Mouse (Mus musculus) testis, adult 2 months (tissue): Measurements from ENCODE around the gene Cwc15. TPM values are rescaled to one million over a fixed set of nuclear protein-coding genes. Genes with fewer than 3 reads are reported as not detected.
"Not testable (repeated sequence)": the region's sequence is repeated elsewhere in the genome, so short reads cannot be mapped to it uniquely, and the experiment has no call there.

Source experiments
- H3K27ac ChIP-seq: fragments of 200-500 bp; 2 replicates; pipeline ENCODE4 v1.5.1; 2012; ENCODE audit warnings: low read depth, low read length; ENCODE audit not compliant: control insufficient read depth, insufficient read depth
- H3K27me3 ChIP-seq: fragments of 200-500 bp; 2 replicates; pipeline ENCODE4 v1.6.1; 2012; ENCODE audit warnings: mild to moderate bottlenecking, low read length, moderate library complexity; ENCODE audit not compliant: control insufficient read depth, insufficient read depth
- H3K36me3 ChIP-seq: fragments of 200-500 bp; 2 replicates; pipeline ENCODE4 v1.6.1; 2012; ENCODE audit warnings: mild to moderate bottlenecking, low read length; ENCODE audit not compliant: control insufficient read depth, insufficient read depth
- H3K4me1 ChIP-seq: fragments of 200-500 bp; 2 replicates; pipeline ENCODE4 v1.6.1; 2012; ENCODE audit warnings: low read length; ENCODE audit not compliant: control insufficient read depth, insufficient read depth
- H3K4me3 ChIP-seq: fragments of 200-500 bp; 2 replicates; pipeline ENCODE4 v1.5.1; 2012; ENCODE audit warnings: low read depth, mild to moderate bottlenecking, low read length, moderate library complexity, mixed read lengths; ENCODE audit not compliant: control insufficient read depth
- CTCF ChIP-seq: fragments of 200-500 bp; IDR thresholded peaks from 2 replicates; pipeline ENCODE4 v1.5.1; 2012; ENCODE audit warnings: low read depth, mild to moderate bottlenecking, inconsistent platforms, low read length, moderate library complexity; ENCODE audit not compliant: control insufficient read depth, insufficient read depth, insufficient replicate concordance
- POLR2A ChIP-seq: fragments of 200-500 bp; IDR thresholded peaks from 2 replicates; pipeline ENCODE4 v1.6.1; 2012; ENCODE audit warnings: low read depth, mild to moderate bottlenecking, inconsistent platforms, low read length, moderate library complexity; ENCODE audit not compliant: control insufficient read depth
- polyA plus RNA-seq: library from polyadenylated mRNA; depleted of rRNA; stranded (reverse); fragments of >200 nt; gene quantifications from 2 replicates; pipeline ENCODE4 v1.2.3, GENCODE M21; 2012; rRNA removed

Cwc15 gene
- 21.9 and 22.6 TPM in 2 replicates for polyA plus RNA-seq

DNA sequence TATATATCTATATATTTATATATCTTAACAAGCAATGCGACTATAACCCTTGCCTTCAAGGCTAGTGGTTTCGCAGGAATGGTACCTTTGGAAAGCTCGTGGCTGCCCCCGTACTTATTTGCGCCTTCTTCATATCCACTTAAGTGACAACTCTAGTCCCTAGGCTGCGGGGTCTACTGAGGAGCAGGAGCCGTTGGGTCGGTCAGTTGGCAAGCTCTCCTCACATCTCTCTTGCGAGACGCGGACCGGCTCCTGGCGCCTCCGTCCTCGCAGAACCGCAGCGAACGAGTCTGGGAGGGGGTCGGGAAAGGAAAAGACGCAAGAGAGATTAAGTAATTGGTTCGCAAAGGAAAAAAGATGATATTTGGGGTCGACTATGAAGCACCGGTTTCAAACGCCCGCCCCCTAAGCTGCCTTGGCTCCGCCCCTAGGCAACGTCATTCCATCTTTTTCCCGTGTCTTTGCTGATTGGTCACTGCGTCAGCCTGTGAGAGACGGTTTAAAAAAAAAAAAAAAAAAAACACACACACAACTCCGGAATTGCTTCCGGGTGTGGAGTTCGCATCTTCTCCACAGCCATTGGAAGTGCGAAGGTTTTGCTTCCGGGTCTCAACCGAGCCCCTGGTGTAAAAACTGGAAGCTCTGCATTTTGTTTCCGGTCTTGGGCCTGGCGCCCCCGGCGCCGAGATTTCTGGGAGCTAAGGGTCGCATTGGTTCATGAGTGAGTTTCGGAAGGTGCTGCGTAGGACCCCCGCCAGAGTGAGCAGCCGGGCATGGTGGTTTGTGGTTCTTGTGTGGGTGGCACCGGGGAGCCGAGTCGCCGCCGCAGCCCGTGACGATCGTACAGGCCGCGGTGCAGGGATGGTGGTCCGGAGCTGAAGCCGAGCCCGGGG is at the start of gene Cwc15, which contains the start of gene Kdm4d:
Gene Cwc15 (plus strand): TSS at position 595 of the 893 bp plus-strand sequence.
Gene Kdm4d (minus strand): TSS at position 460 of the 893 bp plus-strand sequence.
- no peaks in the 10 kb centered on the region for H3K4me1 ChIP-seq
- peaks cover 2% of the 10 kb centered on the region for H3K36me3 ChIP-seq
- TF ChIP-seq CTCF (no peak), POLR2A (peak; percentile 75)
- H3K27me3 ChIP-seq = no peaks in the 10 kb centered on the region
- peak within 1 kb of the TSS; percentile 98 for H3K27ac ChIP-seq
- H3K4me3 ChIP-seq = peak within 1 kb of the TSS; percentile 98

DNA sequence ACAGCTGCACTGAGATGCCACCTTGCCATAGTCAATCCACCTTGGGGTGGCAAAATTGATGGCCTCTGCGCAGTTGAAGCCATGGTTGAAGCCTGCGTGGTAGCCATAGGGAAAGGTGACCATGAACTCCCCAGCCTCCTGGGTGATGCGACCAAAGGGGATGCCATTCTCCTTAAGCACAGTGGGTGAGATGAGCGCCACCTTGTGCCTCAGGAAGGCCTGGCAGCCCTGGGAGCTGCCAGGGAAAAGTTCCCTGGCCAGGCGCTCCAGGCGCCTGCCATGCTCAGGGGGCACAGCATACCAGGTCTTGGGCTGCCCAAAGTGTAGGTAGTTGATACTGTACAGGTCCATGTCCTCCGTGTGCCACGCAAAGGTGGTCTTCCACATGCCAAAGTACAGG is 49.3 kb upstream of the Cwc15 start:
- H3K27me3 ChIP-seq, H3K4me1 ChIP-seq, H3K27ac ChIP-seq, H3K4me3 ChIP-seq, H3K36me3 ChIP-seq: not testable (repeated sequence)

DNA sequence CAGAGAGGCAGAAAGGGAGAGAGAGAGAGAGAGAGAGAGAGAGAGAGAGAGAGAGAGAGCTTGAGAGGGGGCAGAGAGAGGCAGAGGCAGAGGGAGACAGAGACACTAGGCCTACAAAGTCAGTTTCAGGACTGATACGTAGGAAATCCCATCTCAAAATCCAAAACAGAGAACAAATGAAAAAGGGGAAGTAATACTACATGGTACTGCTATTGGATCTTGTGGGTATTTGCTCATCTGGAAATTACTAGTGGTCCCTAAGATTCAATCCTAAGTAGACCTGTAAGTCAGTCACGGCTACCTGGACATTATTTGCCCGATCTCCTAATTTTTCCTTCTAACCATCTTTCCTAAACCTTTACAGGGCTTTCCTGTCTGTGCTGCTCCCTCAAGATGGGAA is 44.1 kb upstream of the Cwc15 start:
- no peak for TF ChIP-seq POLR2A
- TF ChIP-seq CTCF = no peak
- Histone ChIP-seq H3K27me3 (no peaks in the 10 kb centered on the region), H3K4me3 (no peak overlapping the region)

DNA sequence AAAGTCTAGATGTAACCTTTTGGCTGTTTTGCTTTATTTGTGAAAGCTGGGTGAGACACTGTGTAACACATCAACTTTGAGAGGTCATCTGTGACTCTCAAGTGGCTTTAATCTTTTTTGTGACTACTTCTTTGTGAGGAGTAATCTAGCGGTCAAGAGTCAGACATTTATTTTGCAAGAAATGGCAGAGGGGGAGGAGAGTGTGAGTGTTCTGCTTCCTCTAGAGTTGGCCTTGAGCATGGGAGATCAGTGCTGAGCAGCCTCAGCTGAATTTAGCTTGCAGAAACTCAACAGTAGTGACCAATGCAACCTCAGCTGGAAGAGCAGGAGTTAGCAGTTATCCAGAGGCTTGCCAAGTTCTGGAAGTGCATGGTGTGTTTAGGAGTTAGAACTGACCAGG is 37.9 kb upstream of the Cwc15 start:
- not testable (repeated sequence) for H3K4me1 ChIP-seq, H3K36me3 ChIP-seq, H3K4me3 ChIP-seq

More for the DNA sequence above, 44.1 kb upstream of the Cwc15 start:
- Histone ChIP-seq H3K4me1 (no peaks in the 10 kb centered on the region), H3K27ac (no peak overlapping the region), H3K36me3 (no peaks in the 10 kb centered on the region)

DNA sequence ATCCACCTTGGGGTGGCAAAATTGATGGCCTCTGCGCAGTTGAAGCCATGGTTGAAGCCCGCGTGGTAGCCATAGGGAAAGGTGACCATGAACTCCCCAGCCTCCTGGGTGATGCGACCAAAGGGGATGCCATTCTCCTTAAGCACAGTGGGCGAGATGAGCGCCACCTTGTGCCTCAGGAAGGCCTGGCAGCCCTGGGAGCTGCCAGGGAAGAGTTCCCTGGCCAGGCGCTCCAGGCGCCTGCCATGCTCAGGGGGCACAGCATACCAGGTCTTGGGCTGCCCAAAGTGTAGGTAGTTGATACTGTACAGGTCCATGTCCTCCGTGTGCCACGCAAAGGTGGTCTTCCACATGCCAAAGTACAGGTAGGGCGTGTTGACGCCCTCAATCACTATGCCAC is 36.7 kb upstream of the Cwc15 start:
- not testable (repeated sequence) for H3K4me1 ChIP-seq, H3K27ac ChIP-seq, H3K36me3 ChIP-seq, H3K27me3 ChIP-seq, H3K4me3 ChIP-seq

More for the DNA sequence above, 37.9 kb upstream of the Cwc15 start:
- not testable (repeated sequence) for H3K27me3 ChIP-seq, H3K27ac ChIP-seq

DNA sequence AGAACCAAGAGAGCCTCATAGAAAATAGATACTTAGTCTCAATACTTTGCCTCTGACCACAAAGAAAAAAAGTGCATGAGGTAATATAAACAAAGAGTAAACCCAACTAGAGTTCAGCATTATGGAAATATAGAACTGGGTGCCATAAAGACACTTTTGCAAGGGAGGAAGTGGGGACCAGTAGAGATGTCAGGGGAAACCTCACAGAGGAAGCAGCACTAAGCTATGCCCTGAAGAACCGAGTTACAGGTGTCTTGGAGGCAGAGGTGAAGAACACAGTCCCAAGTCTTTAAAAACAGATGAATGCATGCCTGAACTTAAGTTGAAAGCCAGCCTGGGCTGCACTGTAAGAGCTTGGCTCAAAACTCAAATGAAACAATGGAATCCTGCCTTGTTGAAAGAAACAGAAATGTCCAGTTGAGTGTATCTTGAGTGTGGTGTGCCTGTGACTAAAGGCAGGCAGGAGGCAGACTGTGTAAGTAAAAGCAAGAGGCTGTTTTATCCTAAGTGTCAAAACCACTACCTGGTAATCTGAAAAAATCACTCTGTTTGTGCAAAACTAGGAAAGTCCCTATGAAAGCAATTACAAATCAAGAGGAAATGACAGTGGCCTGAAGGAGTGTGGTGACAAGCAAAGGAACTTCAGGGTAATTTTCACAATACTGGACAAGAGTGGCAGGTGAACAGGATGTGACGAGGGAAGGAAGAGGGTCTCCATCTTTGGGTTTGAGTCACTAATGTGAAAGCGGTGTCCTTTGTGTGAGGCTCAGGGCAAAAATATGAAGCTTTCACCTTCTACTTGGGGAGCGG is 1.3 kb upstream of the Cwc15 start:
- H3K27me3 ChIP-seq = no peaks in the 10 kb centered on the region
- no peaks in the 10 kb centered on the region for H3K4me1 ChIP-seq
- H3K36me3 ChIP-seq = peaks cover 2% of the 10 kb centered on the region
- TF ChIP-seq POLR2A (no peak), CTCF (no peak)
- H3K4me3 ChIP-seq = peak overlapping the region; percentile 98
- H3K27ac ChIP-seq = peak overlapping the region; percentile 75

DNA sequence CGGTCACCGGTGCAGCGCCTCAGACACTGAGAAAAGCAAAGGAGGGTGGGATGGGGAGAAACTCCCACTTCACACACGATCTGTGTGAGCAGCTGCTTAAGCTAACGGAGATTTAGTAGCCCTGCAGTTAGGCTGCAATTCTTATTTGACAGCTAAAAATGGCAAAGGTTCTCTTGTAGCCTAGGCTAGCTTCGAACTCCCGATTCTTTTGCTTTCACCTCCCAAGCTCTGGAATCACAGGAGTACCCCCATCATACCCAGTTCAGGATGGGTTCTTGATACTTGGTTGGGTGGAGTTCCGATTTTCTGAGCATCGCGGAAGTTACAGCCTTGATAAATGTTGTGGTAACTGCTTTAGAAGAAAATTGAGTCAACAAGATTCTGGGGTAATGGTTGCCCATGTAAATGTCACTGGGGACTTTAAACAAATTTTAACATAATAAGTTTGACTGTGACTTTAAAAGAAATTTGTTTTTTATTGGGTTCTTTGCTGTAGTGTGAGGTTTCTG is 553 bp downstream of the Cwc15 start:
- peak overlapping the region; percentile 93 for H3K27ac ChIP-seq
- H3K4me3 ChIP-seq = peak overlapping the region; percentile 98
- H3K4me1 ChIP-seq = no peaks in the 10 kb centered on the region
- H3K36me3 ChIP-seq = peaks cover 2% of the 10 kb centered on the region
- TF ChIP-seq POLR2A (no peak), CTCF (no peak)
- H3K27me3 ChIP-seq = no peaks in the 10 kb centered on the region
